Mouse (Mus musculus) R1 (cell line): Measurements from ENCODE around the gene Ltb4r1.
A peak's percentile ranks its signal among the peaks of the same experiment; 100 is the strongest.

Source experiments
- DNase-seq: peaks from one replicate; pipeline ENCODE4 v3.0.0-alpha.2; 2018; ENCODE audit warnings: low read depth, low spot score

Ltb4r1 gene

GRCm38 (mm10) chr14:55783958-55784235, 18.1 kb downstream of the Ltb4r1 start, which contains the start of gene Adcy4:
TSS of gene Adcy4 (minus strand) at chr14:55784095.
- no peak for DNase-seq

- peak; percentile 64 for DNase-seq
Measured at GRCm38 (mm10) chr14:55785195-55785594, 19.4 kb downstream of the Ltb4r1 start.

- DNase-seq = no peak
Measured at GRCm38 (mm10) chr14:55787731-55788130, 22.0 kb downstream of the Ltb4r1 start.

GRCm38 (mm10) chr14:55788256-55789050, 22.7 kb downstream of the Ltb4r1 start, which contains the start of gene Ripk3:
TSS of gene Ripk3 (minus strand) at chr14:55788865.
- DNase-seq = peak; percentile 83

DNA sequence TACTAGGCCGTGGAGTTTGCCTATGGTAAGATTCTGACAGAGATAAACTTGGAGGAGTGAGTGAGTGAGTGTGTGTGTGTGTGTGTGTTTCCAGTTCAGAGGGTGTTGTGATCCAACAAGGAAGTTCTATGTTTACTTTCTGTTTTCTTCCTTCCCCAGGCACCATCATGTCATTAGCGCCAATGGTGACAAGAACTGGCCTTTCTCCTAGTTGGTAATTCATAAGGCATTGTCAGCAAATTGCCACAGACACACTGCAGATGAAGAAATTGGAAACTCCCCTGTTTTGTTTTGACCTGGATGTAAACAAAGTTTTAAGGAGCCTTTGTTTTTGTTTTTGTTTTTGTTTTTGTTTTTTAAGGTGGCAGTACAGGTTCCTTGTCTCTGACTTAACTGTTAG, 27.7 kb downstream of the Ltb4r1 start:
- DNase-seq = no peak

DNA sequence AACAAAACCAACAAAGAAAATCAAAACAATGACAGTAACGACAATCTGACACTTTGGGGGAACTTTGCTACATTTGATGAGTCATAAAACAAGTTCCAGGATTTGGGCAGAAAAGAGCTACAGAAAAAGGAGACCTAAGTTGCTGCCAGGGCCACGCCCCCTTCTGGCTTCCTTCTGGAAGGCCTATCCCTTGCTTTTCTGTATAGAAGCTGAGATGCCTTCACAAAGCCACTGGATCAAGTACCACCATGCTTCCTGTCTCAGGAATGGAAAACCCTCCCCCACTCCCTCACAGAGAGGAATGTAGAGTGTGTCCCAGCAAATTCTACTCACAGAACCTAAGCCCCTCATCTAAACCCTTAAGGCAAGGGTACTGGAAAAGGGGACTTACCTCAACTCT, 28.2 kb downstream of the Ltb4r1 start:
- no peak for DNase-seq

DNA sequence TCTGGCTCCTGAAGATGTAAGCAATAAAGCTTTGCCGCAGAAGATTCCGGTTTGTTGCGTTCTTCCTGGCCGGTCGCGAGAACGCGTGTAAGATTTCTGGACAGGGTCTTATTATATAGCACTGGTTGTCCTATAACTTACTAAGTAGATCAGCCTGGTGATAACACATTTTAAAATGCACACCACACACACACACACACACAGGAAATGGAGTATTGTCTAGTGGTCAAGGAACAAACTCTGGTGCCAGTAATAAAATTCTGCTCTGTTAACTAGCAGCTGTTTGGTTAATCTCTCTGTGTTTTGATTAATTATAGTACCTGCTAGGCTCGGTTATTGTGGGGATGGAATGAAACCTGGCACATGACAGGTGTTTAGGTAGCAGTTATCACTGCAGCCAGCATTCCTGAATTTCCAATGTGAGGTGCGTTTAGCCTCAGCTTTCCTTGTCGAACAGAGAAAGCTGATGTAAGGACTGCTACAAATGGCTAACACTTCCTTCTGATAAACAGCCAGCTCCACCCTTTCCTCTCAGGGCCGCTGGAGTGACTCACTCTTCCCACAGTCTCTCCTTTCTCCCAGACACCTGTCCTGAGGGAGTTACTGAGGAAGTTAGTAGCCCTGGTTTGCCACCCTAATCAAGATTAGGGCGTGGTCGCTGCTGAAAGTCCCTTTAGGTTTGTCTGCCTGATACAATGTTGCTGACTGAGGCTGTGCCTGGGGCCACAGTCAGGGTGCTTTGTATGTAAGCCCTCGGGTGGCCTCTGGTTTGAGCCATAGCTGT, 29.8 kb downstream of the Ltb4r1 start:
- no peak for DNase-seq

GRCm38 (mm10) chr14:55814885-55815284, 49.1 kb downstream of the Ltb4r1 start:
- DNase-seq = peak; percentile 88

DNA sequence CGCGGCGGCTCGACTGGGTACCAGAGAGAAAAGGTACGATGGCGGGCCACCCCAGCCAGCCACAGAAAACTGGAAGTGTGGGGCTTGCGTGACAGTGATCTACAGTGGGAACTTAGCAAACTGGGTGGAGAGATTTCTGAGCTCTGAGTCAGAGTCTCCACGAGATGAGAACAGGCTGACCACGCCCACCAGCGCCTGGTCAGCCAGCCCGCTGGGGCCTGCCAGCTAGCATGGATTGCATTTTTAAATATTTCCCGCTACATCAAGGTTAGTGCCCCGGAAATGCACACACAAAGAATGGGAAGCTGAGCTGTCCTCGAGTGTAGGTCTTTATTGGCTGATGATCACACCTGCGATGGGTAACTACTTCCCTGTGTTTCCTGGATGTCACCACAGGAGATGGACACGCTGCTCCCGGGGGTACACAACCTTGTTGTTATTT, 49.6 kb downstream of the Ltb4r1 start:
- peak; percentile 95 for DNase-seq
